Mouse (Mus musculus): ENCODE measurements around the gene Fam243. TPM values are rescaled to one million over a fixed set of nuclear protein-coding genes. Genes with fewer than 3 reads are reported as not detected.

Fam243 gene
- polyA plus RNA-seq, 1 experiment from 2014 or later: not detected

- H3K36me3 ChIP-seq (ENCODE audit: inconsistent target): peaks cover 42% of the 10 kb centered on the region
- no peak overlapping the region for H3K27ac ChIP-seq
- WGBS (ENCODE audit: missing documents): 95% methylated on average over 2 of the region's 2 CpGs
- no peak overlapping the region for H3K4me3 ChIP-seq (ENCODE audit: inconsistent target)
- peaks cover 20% of the 10 kb centered on the region; the same call in 1 of the 2 replicates for H3K79me2 ChIP-seq (ENCODE audit: inconsistent target)
These were observed 15.7 kb downstream of the Fam243 start for GRCm38 (mm10) chr16:92305519-92305918.

- Histone ChIP-seq H3K4me3 (ENCODE audit: inconsistent target) (no peak overlapping the region), H3K79me2 (ENCODE audit: inconsistent target) (peaks cover 20% of the 10 kb centered on the region; the same call in 1 of the 2 replicates), H3K36me3 (ENCODE audit: inconsistent target) (peaks cover 23% of the 10 kb centered on the region), H3K27ac (no peak overlapping the region)
- 75% methylated on average over 5 of the region's 5 CpGs for WGBS (ENCODE audit: missing documents)
These were observed 18.7 kb downstream of the Fam243 start for GRCm38 (mm10) chr16:92302506-92302905.

GRCm38 (mm10) chr16:92301989-92302388 is 19.3 kb downstream of the Fam243 start:
- Histone ChIP-seq H3K4me3 (ENCODE audit: inconsistent target) (peak overlapping the region; percentile 93), H3K79me2 (ENCODE audit: inconsistent target) (peaks cover 20% of the 10 kb centered on the region; the same call in 1 of the 2 replicates), H3K27ac (0 out of 2 replicates have a peak overlapping the region, but pooled peaks have one; percentile 50), H3K36me3 (ENCODE audit: inconsistent target) (peaks cover 18% of the 10 kb centered on the region)
- WGBS (ENCODE audit: missing documents): 35% methylated on average over 5 of the region's 5 CpGs

- Histone ChIP-seq H3K4me3 (ENCODE audit: inconsistent target) (peak overlapping the region; percentile 93), H3K79me2 (ENCODE audit: inconsistent target) (peaks cover 20% of the 10 kb centered on the region; the same call in 1 of the 2 replicates), H3K36me3 (ENCODE audit: inconsistent target) (peaks cover 12% of the 10 kb centered on the region; the same call in 1 of the 2 replicates), H3K27ac (peak overlapping the region; percentile 50)
- under 1% methylated on average over 10 of the region's 12 CpGs for WGBS (ENCODE audit: missing documents)
These were observed 19.8 kb downstream of the Fam243 start for GRCm38 (mm10) chr16:92301412-92301806.

- peaks cover 6% of the 10 kb centered on the region; the same call in 1 of the 2 replicates for H3K36me3 ChIP-seq (ENCODE audit: inconsistent target)
- peaks cover 20% of the 10 kb centered on the region; the same call in 1 of the 2 replicates for H3K79me2 ChIP-seq (ENCODE audit: inconsistent target)
- peak within 1 kb of the TSS; percentile 93 for H3K4me3 ChIP-seq (ENCODE audit: inconsistent target)
- 9% methylated on average over 32 of the region's 32 CpGs for WGBS (ENCODE audit: missing documents)
- peak within 1 kb of the TSS; percentile 50 for H3K27ac ChIP-seq
These were observed 20.4 kb downstream of the Fam243 start, which contains the start of gene Smim11 for GRCm38 (mm10) chr16:92300649-92301411. Smim11 (plus strand) TSS chr16:92301286.

- Histone ChIP-seq H3K4me3 (ENCODE audit: inconsistent target) (no peak overlapping the region), H3K36me3 (ENCODE audit: inconsistent target) (no peaks in the 10 kb centered on the region), H3K27ac (no peak overlapping the region), H3K79me2 (ENCODE audit: inconsistent target) (no peaks in the 10 kb centered on the region)
- 83% methylated on average over 2 of the region's 2 CpGs for WGBS (ENCODE audit: missing documents)
These were observed 25.9 kb downstream of the Fam243 start for GRCm38 (mm10) chr16:92295328-92295727.

GRCm38 (mm10) chr16:92294267-92294970 is 26.8 kb downstream of the Fam243 start:
- no peak overlapping the region for H3K27ac ChIP-seq
- H3K36me3 ChIP-seq (ENCODE audit: inconsistent target): no peaks in the 10 kb centered on the region
- 74% methylated on average over 12 of the region's 12 CpGs for WGBS (ENCODE audit: missing documents)
- no peaks in the 10 kb centered on the region for H3K79me2 ChIP-seq (ENCODE audit: inconsistent target)
- no peak overlapping the region for H3K4me3 ChIP-seq (ENCODE audit: inconsistent target)

GRCm38 (mm10) chr16:92292101-92292500 is 29.1 kb downstream of the Fam243 start, which contains the start of gene Kcne2:
Kcne2 (plus strand) TSS chr16:92292389.
- Histone ChIP-seq H3K36me3 (ENCODE audit: inconsistent target) (no peaks in the 10 kb centered on the region), H3K27ac (no peak within 1 kb of the TSS), H3K4me3 (ENCODE audit: inconsistent target) (no peak within 1 kb of the TSS), H3K79me2 (ENCODE audit: inconsistent target) (no peaks in the 10 kb centered on the region)
- 75% methylated on average over 10 of the region's 10 CpGs for WGBS (ENCODE audit: missing documents)

- Histone ChIP-seq H3K27ac (no peak overlapping the region), H3K4me3 (ENCODE audit: inconsistent target) (no peak overlapping the region), H3K36me3 (ENCODE audit: inconsistent target) (no peaks in the 10 kb centered on the region), H3K79me2 (ENCODE audit: inconsistent target) (no peaks in the 10 kb centered on the region)
These were observed 31.2 kb downstream of the Fam243 start for GRCm38 (mm10) chr16:92290045-92290444.

GRCm38 (mm10) chr16:92288778-92289177 is 32.5 kb downstream of the Fam243 start:
- H3K4me3 ChIP-seq (ENCODE audit: inconsistent target): no peak overlapping the region
- H3K36me3 ChIP-seq (ENCODE audit: inconsistent target): no peaks in the 10 kb centered on the region
- H3K27ac ChIP-seq: no peak overlapping the region
- H3K79me2 ChIP-seq (ENCODE audit: inconsistent target): no peaks in the 10 kb centered on the region
- 95% methylated on average over 9 of the region's 9 CpGs for WGBS (ENCODE audit: missing documents)

GRCm38 (mm10) chr16:92286609-92287008 is 34.6 kb downstream of the Fam243 start:
- H3K79me2 ChIP-seq (ENCODE audit: inconsistent target): no peaks in the 10 kb centered on the region
- H3K27ac ChIP-seq: no peak overlapping the region
- H3K36me3 ChIP-seq (ENCODE audit: inconsistent target): no peaks in the 10 kb centered on the region
- WGBS (ENCODE audit: missing documents): 11% methylated on average over 7 of the region's 7 CpGs
- H3K4me3 ChIP-seq (ENCODE audit: inconsistent target): no peak overlapping the region

- Histone ChIP-seq H3K79me2 (ENCODE audit: inconsistent target) (no peaks in the 10 kb centered on the region), H3K4me3 (ENCODE audit: inconsistent target) (no peak overlapping the region), H3K36me3 (ENCODE audit: inconsistent target) (no peaks in the 10 kb centered on the region), H3K27ac (no peak overlapping the region)
- 45% methylated on average over 10 of the region's 10 CpGs for WGBS (ENCODE audit: missing documents)
These were observed 36.2 kb downstream of the Fam243 start for GRCm38 (mm10) chr16:92285068-92285467.

GRCm38 (mm10) chr16:92282671-92283070 is 38.6 kb downstream of the Fam243 start:
- WGBS (ENCODE audit: missing documents): 92% methylated on average over 5 of the region's 5 CpGs

GRCm38 (mm10) chr16:92275526-92275925 is 45.7 kb downstream of the Fam243 start:
- 89% methylated on average over 4 of the region's 4 CpGs for WGBS (ENCODE audit: missing documents)
- no peak overlapping the region for H3K4me3 ChIP-seq (ENCODE audit: inconsistent target)
- no peaks in the 10 kb centered on the region for H3K79me2 ChIP-seq (ENCODE audit: inconsistent target)
- H3K36me3 ChIP-seq (ENCODE audit: inconsistent target): no peaks in the 10 kb centered on the region
- H3K27ac ChIP-seq: no peak overlapping the region

More at GRCm38 (mm10) chr16:92282671-92283070, 38.6 kb downstream of the Fam243 start:
- H3K79me2 ChIP-seq (ENCODE audit: inconsistent target): no peaks in the 10 kb centered on the region
- no peak overlapping the region for H3K27ac ChIP-seq
- H3K4me3 ChIP-seq (ENCODE audit: inconsistent target): no peak overlapping the region
- no peaks in the 10 kb centered on the region for H3K36me3 ChIP-seq (ENCODE audit: inconsistent target)

GRCm38 (mm10) chr16:92274516-92274915 is 46.7 kb downstream of the Fam243 start:
- Histone ChIP-seq H3K27ac (no peak overlapping the region), H3K36me3 (ENCODE audit: inconsistent target) (no peaks in the 10 kb centered on the region), H3K4me3 (ENCODE audit: inconsistent target) (no peak overlapping the region), H3K79me2 (ENCODE audit: inconsistent target) (no peaks in the 10 kb centered on the region)
- 91% methylated on average over 5 of the region's 5 CpGs for WGBS (ENCODE audit: missing documents)
